Comparison of ENCODE assay signal across 8 mouse cellular contexts in genomic region chr8:91801839-91802238, GRCm38 (mm10). TPM values are rescaled to one million over a fixed set of nuclear protein-coding genes. Genes with fewer than 3 reads are reported as not detected.
DNase-seq lines count a peak whose midpoint lies in the region; ATAC-seq and TF ChIP-seq lines count a peak whose summit lies in the region.

Gene Irx3, minus strand, starts transcription at chr8:91802067.

- H3K27ac ChIP-seq in embryonic fibroblast, embryonic 13.5 days (ENCODE audit: insufficient read depth, low read length): peak within 1 kb of the TSS; percentile 85
- H3K27ac ChIP-seq in heart, embryonic 14.5 days (replicated peaks in 1 of 2; ENCODE audit: control insufficient read depth in 1 of 2, insufficient read depth in 1 of 2, low read depth in 2 of 2, low read length in 2 of 2): peak within 1 kb of the TSS; percentile 93 to 97

- peak; percentile 45 for TF ChIP-seq POLR2A in embryonic fibroblast, embryonic 13.5 days (IDR thresholded peaks at IDR 0.05; ENCODE audit: low read depth, low read length)

- H3K27me3 ChIP-seq in heart, embryonic 14.5 days (ENCODE audit: control insufficient read depth, insufficient read depth, low read length): peaks cover 55% of the 10 kb centered on the region

- H3K4me3 ChIP-seq in embryonic fibroblast, embryonic 13.5 days (ENCODE audit: insufficient read depth, low read length): peak within 1 kb of the TSS; percentile 68
- peak within 1 kb of the TSS; percentile 85 to 86 for H3K4me3 ChIP-seq in heart, embryonic 14.5 days (ENCODE audit: control insufficient read depth in 1 of 2, insufficient read depth in 1 of 2, low read depth in 1 of 2, low read length in 2 of 2)

- H3K9me3 ChIP-seq in heart, embryonic 14.5 days (ENCODE audit: control insufficient read depth, low read length): no peaks in the 10 kb centered on the region

- under 1% methylated on average over 33 of the region's 33 CpGs for WGBS in heart, embryonic 14.5 days

- DNase-seq in urinary bladder, adult 18-20 months (ENCODE audit: low spot score in 2 of 2): peak; percentile 53 to 61
- DNase-seq in urinary bladder, postnatal 10 days (ENCODE audit: low spot score): no peak
- peak; percentile 92 for DNase-seq in kidney, postnatal 14 days
- DNase-seq in urinary bladder, adult 2 months (ENCODE audit: low spot score): peak; percentile 45
- no peak for DNase-seq in thymus, postnatal 0 days (ENCODE audit: low spot score)

- H3K36me3 ChIP-seq in heart, embryonic 14.5 days (ENCODE audit: control insufficient read depth, insufficient read depth, low read length): peaks cover 6% of the 10 kb centered on the region; the same call in 1 of the 2 replicates

- ATAC-seq in heart, embryonic 14.5 days (ENCODE audit: insufficient number of reproducible peaks, insufficient read depth, low FRiP score, low read depth): peak; percentile 78
- ATAC-seq in megakaryocyte progenitor cell, adult 5-6 weeks (replicated peaks; ENCODE audit: poor library complexity): 0 out of 2 replicates have a peak, but pooled peaks have one; percentile 4

- peak within 1 kb of the TSS; percentile 94 for H3K9ac ChIP-seq in heart, embryonic 14.5 days (ENCODE audit: low read length)

- no peak for TF ChIP-seq CTCF in embryonic fibroblast, embryonic 13.5 days (IDR thresholded peaks at IDR 0.05; ENCODE audit: borderline replicate concordance, insufficient read depth, low read length)

- no peaks in the 10 kb centered on the region for H3K4me1 ChIP-seq in embryonic fibroblast, embryonic 13.5 days (ENCODE audit: control insufficient read depth, insufficient read depth, low read length)
- peaks cover 35 to 42% of the 10 kb centered on the region in 2 experiments for H3K4me1 ChIP-seq in heart, embryonic 14.5 days (ENCODE audit: control insufficient read depth in 2 of 2, insufficient read depth in 2 of 2, low read length in 2 of 2)

- H3K4me2 ChIP-seq in heart, embryonic 14.5 days (ENCODE audit: low read length): peak within 1 kb of the TSS; percentile 92

RNA-seq across cellular contexts. Expression of gene Irx3, which starts in this region (rescaled TPM):
- polyA plus RNA-seq in embryonic fibroblast, embryonic 13.5 days (2011; ENCODE audit: insufficient read length, low read depth, missing spikeins): 11.7 and 17.4 TPM in 2 replicates
- polyA plus RNA-seq in heart, embryonic 14.5 days (2014; fragmentation: Nextera tagmentation; extraction: Ambion mirVana): 9.8 and 13.1 TPM in 2 replicates
- not detected in 2 replicates for total RNA-seq in megakaryocyte progenitor cell, adult 5-6 weeks (2015)
- not detected in 2 replicates for total RNA-seq in megakaryocyte progenitor cell, adult 5-6 weeks (2017)
- 0.34 and 0.50 TPM in 2 replicates for polyA plus RNA-seq in urinary bladder, adult 2 months (2012; rRNA removed)
- polyA plus RNA-seq in thymus, postnatal 0 days (2015; fragmentation: Nextera tagmentation; extraction: Ambion mirVana): 0.87 and 0.99 TPM in 2 replicates

Comparison
In these comparisons a context has a peak if more than half of its experiments do, and no peak if none do; other contexts are left out.
1. DNase-seq: peak in urinary bladder, adult 18-20 months (2 of 2) and kidney, postnatal 14 days (single experiment); none in urinary bladder, postnatal 10 days (single experiment) and thymus, postnatal 0 days (single experiment).
2. Peak in ATAC-seq in megakaryocyte progenitor cell, adult 5-6 weeks; RNA of the gene not detected or under 1 TPM.
3. Peak in DNase-seq in urinary bladder, adult 2 months; RNA of the gene not detected or under 1 TPM.